Mouse (Mus musculus) MEL-GATA-1-ER (cell line): ENCODE measurements at regions not wholly inside any gene's neighbourhood (a gene's known extent, or its start where the extent isn't known, plus 50 kb on each side); places are given as distances from the start of the nearest gene placed in this dataset.

ENCODE experiments used
- DNase-seq: peaks from one replicate; pipeline ENCODE4 v3.0.0-alpha.2; 2012; ENCODE audit warnings: low read depth; ENCODE audit errors: extremely low read depth

- no peak for DNase-seq
Measured at GRCm38 (mm10) chr4:137216908-137217497, 60.3 kb upstream of the Wnt4 start.

DNA sequence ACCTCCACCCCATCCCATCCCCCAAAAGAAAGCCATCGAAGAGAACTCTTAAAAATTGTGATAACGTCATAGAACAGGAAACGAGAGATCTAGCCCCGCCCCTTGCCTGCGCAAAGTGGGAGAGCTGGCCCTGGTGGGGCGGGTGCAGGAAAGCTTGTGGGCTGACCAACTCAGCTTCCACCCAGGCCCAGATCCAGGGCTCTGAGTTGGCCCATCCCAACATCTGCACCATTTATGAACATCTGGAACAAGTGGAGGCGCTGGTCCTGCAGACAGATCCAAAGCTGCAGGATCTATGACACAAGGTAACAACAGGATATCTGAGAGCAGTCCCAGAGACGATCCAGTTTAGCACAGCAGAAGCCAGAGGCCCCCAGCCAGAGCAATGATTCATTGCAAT lies 62.7 kb upstream of the Wnt4 start:
- DNase-seq: no peak

- DNase-seq: no peak
Measured at GRCm38 (mm10) chr4:137212846-137213245, 64.4 kb upstream of the Wnt4 start.

DNA sequence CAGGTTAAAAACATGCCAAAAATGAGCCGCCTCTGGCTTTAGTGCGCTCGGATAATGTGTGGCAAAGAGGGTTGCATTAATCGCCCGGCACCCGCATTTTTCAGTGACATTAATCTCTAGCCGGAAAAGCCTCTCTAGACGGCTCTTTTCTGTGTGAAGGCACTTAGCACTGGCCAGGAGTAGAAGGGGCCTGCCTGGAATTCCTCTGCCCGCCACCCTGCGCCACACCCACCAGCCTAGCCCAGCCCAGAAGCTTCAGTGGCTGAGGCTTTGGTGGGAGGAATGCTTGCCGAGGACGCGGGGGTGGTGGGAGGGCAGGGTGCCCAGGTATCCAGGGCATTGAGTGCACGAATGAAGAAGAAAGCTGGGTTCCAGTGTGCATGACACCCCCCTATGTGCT lies 65.2 kb upstream of the Wnt4 start:
- no peak for DNase-seq

GRCm38 (mm10) chr4:137211288-137211687 lies 66.0 kb upstream of the Wnt4 start:
- DNase-seq: no peak

DNA sequence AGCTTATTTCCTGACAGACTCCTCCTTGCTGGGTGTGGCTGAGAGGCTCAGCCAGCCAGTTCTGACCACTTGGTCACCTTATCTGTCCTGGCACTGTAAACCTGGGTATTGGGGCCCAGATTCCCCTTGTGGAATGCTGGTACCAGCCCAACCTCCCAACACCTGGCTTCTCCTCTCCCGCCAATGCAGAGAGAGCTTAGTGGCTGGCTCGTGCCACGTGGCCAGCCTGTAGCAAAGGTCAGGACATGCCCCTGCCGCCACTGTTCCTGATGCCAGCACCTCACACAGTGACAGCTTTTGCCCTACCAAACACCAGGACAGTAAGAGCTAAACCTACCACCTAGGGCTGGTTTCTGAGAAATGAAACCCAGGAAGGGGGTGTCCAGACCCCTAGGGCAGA lies 66.8 kb upstream of the Wnt4 start:
- DNase-seq: no peak

GRCm38 (mm10) chr4:137200968-137201367 lies 76.3 kb upstream of the Wnt4 start:
- no peak for DNase-seq

DNA sequence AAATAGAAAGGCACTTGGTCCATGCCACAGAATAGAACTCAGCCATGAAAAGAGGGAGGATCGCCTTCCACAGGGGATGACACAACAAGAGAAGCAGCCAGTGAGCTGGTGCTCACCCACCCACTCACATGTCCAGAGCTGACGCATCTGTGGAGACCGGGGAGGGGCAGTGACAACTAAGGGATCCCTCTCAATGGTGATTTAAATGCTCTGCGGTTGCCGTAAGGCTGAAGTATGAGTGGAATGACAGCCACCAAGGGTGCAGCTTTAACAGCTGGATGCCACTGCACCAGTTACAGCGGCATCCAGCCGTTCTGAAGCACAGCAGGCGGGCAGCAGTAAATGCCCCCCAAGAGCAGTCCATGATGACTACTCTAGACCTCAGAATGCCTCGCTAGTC lies 76.9 kb upstream of the Wnt4 start:
- no peak for DNase-seq

DNA sequence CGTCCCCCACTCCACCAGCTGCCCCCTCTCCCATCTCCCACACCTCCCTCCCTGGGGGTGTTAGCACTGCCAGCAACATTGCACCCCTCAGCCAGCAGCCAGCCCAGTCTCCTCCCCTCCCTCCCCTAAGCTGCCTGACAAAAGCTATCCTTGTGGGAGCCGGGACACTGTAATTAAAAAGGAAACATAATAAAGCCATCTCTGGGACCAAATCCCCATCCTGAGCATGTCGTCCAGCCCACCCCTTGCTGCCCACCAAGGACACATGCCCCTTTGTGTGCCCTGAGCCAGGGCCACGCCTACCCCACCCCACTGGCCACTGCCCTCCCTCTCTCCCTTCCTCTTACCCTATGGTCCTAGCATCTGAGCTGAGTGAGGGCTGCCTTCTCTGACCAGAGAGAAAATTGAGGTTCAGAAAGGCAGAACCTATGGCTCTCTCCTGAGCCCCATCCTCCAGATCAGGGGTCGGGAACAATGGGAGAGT lies 80.8 kb upstream of the Wnt4 start:
- DNase-seq: no peak

- no peak for DNase-seq
Measured at GRCm38 (mm10) chr4:137194106-137194505, 83.2 kb upstream of the Wnt4 start.

DNA sequence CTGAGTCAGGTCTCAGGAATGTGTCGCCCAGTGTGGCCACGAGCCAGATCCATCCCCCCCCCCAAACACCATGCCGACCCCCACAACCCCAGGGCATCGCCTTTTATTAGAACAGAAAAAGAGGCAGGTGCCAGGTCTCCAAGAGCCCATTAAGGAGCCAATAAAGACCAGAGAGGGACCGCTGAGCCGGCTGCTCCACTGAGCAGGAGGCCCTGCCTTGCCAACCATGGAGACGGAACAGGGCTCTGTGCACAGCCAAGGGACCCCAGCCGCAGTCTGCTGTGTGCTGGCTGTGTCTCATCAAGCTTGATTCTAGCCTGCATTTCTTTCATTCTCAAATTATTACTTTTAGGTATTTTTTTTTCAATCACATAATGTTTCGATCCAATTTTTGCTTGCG lies 86.7 kb upstream of the Wnt4 start:
- DNase-seq: no peak

DNA sequence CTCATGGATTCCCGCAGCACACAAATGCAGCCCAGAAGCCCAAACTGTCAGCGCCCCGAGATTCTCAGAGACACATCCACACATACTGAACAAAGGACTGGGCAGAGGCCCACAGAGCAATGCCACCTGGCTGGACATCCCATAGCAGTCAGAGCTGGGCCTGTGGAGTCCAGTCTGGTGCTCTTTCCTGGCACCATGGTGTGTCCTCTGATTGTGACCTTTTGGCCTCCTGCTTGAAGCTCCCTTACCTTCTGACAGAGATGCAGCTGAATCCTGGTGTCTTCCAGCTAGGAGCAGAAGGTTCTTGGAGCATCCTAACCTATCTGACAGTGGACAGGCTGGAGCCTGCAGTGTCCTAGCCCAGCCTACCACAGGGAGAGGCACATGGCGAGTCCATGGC lies 87.5 kb upstream of the Wnt4 start:
- DNase-seq: no peak

DNA sequence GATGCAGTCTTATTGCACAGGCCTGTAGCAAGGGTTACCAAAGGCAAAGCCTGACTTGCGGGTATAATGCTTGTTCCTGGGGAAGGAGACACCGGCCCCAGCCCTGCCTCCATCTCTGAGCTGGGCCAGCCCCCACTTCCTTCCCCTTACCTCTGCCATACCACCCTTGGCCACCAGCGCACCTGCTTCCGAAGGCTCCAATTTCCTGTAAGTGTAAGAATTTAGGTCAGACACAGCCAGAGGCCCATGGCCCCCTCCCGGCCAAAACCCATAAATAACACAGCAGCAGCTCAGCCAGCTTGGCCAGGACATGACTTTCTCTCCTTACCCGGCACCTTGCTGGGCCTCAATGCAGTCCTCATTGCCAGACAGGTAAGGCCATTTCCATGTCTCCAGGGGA lies 88.2 kb upstream of the Wnt4 start:
- DNase-seq: no peak

DNA sequence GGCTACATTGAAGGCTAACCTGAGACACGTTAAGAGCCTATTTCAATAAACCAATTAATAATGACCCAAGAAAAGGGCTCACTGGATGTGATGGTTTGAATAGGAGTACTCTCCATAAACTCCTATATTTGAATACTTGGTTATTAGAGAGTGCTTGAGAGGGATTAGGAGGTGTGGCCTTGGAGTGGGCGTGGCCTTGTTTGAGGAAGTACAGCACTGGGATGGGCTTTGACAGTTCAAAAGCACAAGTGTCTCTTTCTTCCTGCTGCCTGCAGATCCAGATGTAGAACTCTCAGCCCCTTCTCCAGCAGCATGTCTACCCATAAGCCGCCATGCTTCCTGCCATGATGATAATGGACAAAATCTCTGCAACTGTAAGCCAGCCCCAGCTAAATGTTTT lies 89.7 kb upstream of the Wnt4 start:
- peak; percentile 78 for DNase-seq

- no peak for DNase-seq
Measured at GRCm38 (mm10) chr4:137187051-137187450, 90.2 kb upstream of the Wnt4 start.

GRCm38 (mm10) chr4:137185001-137185400 lies 92.3 kb upstream of the Wnt4 start:
- DNase-seq: no peak

- no peak for DNase-seq
Measured at GRCm38 (mm10) chr4:137183181-137183850, 94.0 kb upstream of the Wnt4 start.

GRCm38 (mm10) chr4:137182547-137182946 lies 94.7 kb upstream of the Wnt4 start:
- DNase-seq: no peak

- no peak for DNase-seq
Measured at GRCm38 (mm10) chr4:137181252-137181651, 96.0 kb upstream of the Wnt4 start.

- no peak for DNase-seq
Measured at GRCm38 (mm10) chr4:137180083-137180482, 97.2 kb upstream of the Wnt4 start.

DNA sequence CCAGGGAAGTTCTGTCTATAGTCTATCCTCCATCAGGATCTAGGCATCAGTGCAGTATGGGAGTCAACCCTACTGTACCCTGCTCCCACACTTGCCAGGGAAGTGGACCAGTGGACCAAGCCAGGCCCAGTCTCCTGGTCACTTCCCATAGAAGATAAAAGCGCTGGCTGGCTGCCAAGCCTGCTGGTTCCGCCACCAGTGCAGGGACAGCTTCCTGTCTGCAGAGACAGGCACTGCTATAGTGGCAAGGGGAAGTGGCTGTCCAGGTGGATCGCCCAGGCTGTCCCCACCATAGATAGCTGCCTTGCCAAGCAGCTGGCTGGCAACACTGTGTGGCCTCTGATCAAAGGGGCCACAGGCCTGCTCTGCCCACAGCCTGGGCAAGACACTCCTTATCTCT lies 98.5 kb upstream of the Wnt4 start:
- DNase-seq: no peak

DNA sequence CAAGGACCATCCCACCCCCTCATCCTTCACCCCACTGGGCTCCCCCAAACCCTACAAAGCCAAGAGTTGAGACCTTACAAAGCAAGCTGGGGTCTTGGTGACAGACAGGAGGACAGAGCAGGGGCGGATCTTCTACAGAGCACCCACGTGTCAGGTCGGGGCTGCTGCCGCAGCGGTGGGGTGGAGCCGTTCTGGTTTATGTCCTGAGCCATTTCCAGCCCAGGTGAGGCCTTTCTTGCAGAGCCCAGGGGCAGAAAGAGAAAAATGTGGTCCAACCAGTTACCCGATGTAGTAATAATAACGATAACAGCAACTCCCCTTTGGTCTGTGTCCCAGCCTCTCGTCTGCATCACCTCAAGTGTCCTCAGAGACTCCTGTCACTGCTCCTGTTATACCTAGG lies 112.4 kb upstream of the Wnt4 start:
- DNase-seq: no peak

DNA sequence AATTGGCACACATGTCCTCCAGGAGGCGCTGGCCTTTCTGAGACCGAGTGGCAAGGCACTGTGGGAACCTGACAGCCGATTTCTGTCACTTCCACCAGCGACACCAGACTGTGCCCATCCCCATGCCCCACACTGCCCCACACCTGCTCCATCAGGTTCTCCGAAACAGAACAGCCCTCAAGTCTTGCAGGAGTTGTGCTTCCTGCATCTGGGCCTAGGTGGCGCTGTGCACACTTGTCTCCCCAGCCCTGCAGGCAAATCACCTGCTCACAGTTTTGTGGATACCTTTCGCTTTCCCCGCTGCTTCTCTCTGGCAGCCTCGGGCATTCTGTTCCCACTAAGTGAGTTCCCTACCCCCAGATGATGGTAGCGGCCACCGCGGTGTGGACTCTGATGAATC lies 112.9 kb upstream of the Wnt4 start:
- no peak for DNase-seq
